Mouse (Mus musculus) erythroblast, embryonic 14.5 days (primary cell): Measurements from ENCODE around the gene Gpr31b.

Experiments
- GATA1 ChIP-seq: IDR thresholded peaks from 2 replicates; pipeline ENCODE4 v1.6.1; 2012; ENCODE audit warnings: low read length, inconsistent platforms, mixed read lengths
- TAL1 ChIP-seq: IDR thresholded peaks from 3 replicates; pipeline ENCODE4 v1.6.1; 2012; ENCODE audit warnings: low read length, inconsistent platforms, mixed read lengths

DNA sequence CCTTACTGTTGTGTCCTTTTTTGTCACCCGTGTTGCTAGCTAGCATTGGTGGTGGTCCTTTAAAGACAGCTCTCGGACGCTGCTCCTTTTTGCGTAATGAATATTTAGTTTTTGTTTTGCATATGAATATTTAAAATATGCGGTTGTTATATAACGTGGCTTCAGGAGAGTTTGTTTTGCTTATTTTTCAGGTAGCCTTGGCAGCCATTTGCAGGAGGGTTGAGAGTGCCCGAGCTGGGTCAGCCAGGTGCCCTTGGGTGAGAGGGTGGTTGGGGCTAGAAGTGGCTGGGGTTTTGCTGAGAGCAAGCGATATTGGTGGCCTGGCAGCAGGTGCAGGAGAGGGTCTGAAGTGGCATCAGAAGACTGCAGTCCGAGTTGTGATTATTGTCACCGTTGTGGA is 43.6 kb downstream of the Gpr31b start:
- no peak for TF ChIP-seq TAL1
- no peak for TF ChIP-seq GATA1
